Mouse (Mus musculus) kidney, embryonic 14.5 days (tissue): ENCODE data around the gene Hcn2. TPM values are rescaled to one million over a fixed set of nuclear protein-coding genes. Genes with fewer than 3 reads are reported as not detected.

Experiments used
- ATAC-seq: fragments of 200-750 bp; cut with Nextera tagmentation; 2 replicates; pipeline ENCODE4 v1.8.0; 2017; ENCODE audit warnings: moderate number of reproducible peaks, mild to moderate bottlenecking, moderate TSS enrichment, moderate library complexity; ENCODE audit not compliant: low FRiP score, low TSS enrichment
- H3K27ac ChIP-seq: fragments of 300-500 bp; sonication (generic); 2 replicates; pipeline ENCODE4 v1.5.1; 2014; ENCODE audit warnings: low read depth, mild to moderate bottlenecking, low read length, moderate library complexity, mixed read lengths
- H3K27me3 ChIP-seq: fragments of 300-500 bp; sonication (generic); 2 replicates; pipeline ENCODE4 v1.6.1; 2014; ENCODE audit warnings: mild to moderate bottlenecking, low read length; ENCODE audit not compliant: control insufficient read depth, insufficient read depth
- H3K36me3 ChIP-seq: fragments of 300-500 bp; sonication (generic); 2 replicates; pipeline ENCODE4 v1.6.1; 2014; ENCODE audit warnings: low read length, mixed read lengths; ENCODE audit not compliant: control insufficient read depth, insufficient read depth
- H3K4me1 ChIP-seq: fragments of 300-500 bp; sonication (generic); 2 replicates; pipeline ENCODE4 v1.6.1; 2014; ENCODE audit warnings: low read length, mixed read lengths; ENCODE audit not compliant: control insufficient read depth, insufficient read depth
- H3K4me2 ChIP-seq: fragments of 300-500 bp; sonication (generic); replicated peaks from 2 replicates; pipeline ENCODE4 v1.6.1; 2014; ENCODE audit warnings: low read depth, mild to moderate bottlenecking, low read length
- H3K4me3 ChIP-seq: fragments of 300-500 bp; sonication (generic); 2 replicates; pipeline ENCODE4 v1.5.1; 2014; ENCODE audit warnings: mild to moderate bottlenecking, low read length
- H3K9ac ChIP-seq: fragments of 300-500 bp; sonication (generic); 2 replicates; pipeline ENCODE4 v1.6.1; 2014; ENCODE audit warnings: low read depth, mild to moderate bottlenecking, low read length, moderate library complexity
- H3K9me3 ChIP-seq: fragments of 300-500 bp; sonication (generic); 2 replicates; pipeline ENCODE4 v1.6.1; 2016; ENCODE audit warnings: low read length; ENCODE audit not compliant: control insufficient read depth
- WGBS: fragments of 180-500 bp; shearing (Covaris S2); extraction: QIAGEN DNeasy Blood & Tissue Kit; methylation state at CpG from one replicate; pipeline ENCODE4 v1.1.7; 2014; 5-methylcytosine and 5-hydroxymethylcytosine counted together
- polyA plus RNA-seq: library from polyadenylated mRNA; unstranded; fragments of >200 nt; fragmentation: Nextera tagmentation; extraction: Ambion mirVana; gene quantifications from 2 replicates; pipeline ENCODE4 v1.2.1, GENCODE M21; 2014

Hcn2 gene
- polyA plus RNA-seq, 1 experiment from 2014 or later = 0.11 TPM

GRCm38 (mm10) chr10:79779193-79779592, 62.8 kb downstream of the Hcn2 start:
- no peak overlapping the region for H3K4me2 ChIP-seq

GRCm38 (mm10) chr10:79779784-79780663, 63.6 kb downstream of the Hcn2 start:
- ATAC-seq = peak; percentile 89
- Histone ChIP-seq H3K4me1 (peaks cover 21% of the 10 kb centered on the region), H3K4me3 (peak overlapping the region; percentile 43), H3K9me3 (no peaks in the 10 kb centered on the region), H3K4me2 (peak overlapping the region; percentile 77), H3K27ac (no peak overlapping the region), H3K9ac (no peak overlapping the region; the same call in 1 of the 2 replicates), H3K36me3 (no peaks in the 10 kb centered on the region), H3K27me3 (peaks cover 10% of the 10 kb centered on the region; the same call in 1 of the 2 replicates)
- 3% methylated on average over 55 of the region's 55 CpGs for WGBS

More at GRCm38 (mm10) chr10:79779193-79779592, 62.8 kb downstream of the Hcn2 start:
- Histone ChIP-seq H3K9ac (no peak overlapping the region), H3K9me3 (no peaks in the 10 kb centered on the region), H3K4me1 (peaks cover 21% of the 10 kb centered on the region), H3K36me3 (no peaks in the 10 kb centered on the region), H3K27me3 (peaks cover 8% of the 10 kb centered on the region; the same call in 1 of the 2 replicates), H3K27ac (no peak overlapping the region), H3K4me3 (no peak overlapping the region)
- 36% methylated on average over 2 of the region's 2 CpGs for WGBS
- no peak for ATAC-seq

- Histone ChIP-seq H3K4me1 (peaks cover 21% of the 10 kb centered on the region), H3K9me3 (no peaks in the 10 kb centered on the region), H3K36me3 (no peaks in the 10 kb centered on the region), H3K4me2 (peak overlapping the region; percentile 77), H3K4me3 (peak overlapping the region; percentile 43), H3K27ac (no peak overlapping the region), H3K9ac (no peak overlapping the region), H3K27me3 (peaks cover 10% of the 10 kb centered on the region; the same call in 1 of the 2 replicates)
- WGBS = 2% methylated on average over 12 of the region's 13 CpGs
- ATAC-seq = no peak
These were observed 64.2 kb downstream of the Hcn2 start for GRCm38 (mm10) chr10:79780664-79781015.

GRCm38 (mm10) chr10:79781139-79781538, 64.7 kb downstream of the Hcn2 start:
- ATAC-seq = no peak
- H3K27ac ChIP-seq = no peak overlapping the region
- H3K27me3 ChIP-seq = peaks cover 10% of the 10 kb centered on the region; the same call in 1 of the 2 replicates
- H3K36me3 ChIP-seq = no peaks in the 10 kb centered on the region
- peaks cover 21% of the 10 kb centered on the region for H3K4me1 ChIP-seq
- H3K9me3 ChIP-seq = no peaks in the 10 kb centered on the region
- H3K9ac ChIP-seq = no peak overlapping the region
- peak overlapping the region; percentile 77 for H3K4me2 ChIP-seq
- peak overlapping the region; percentile 43; the same call in 1 of the 2 replicates for H3K4me3 ChIP-seq
- WGBS = 31% methylated on average over 21 of the region's 21 CpGs

- 58% methylated on average over 5 of the region's 5 CpGs for whole genome bisulfite sequencing
These were observed 65.5 kb downstream of the Hcn2 start for GRCm38 (mm10) chr10:79781956-79782355.

GRCm38 (mm10) chr10:79783050-79783449, 66.6 kb downstream of the Hcn2 start:
- Histone ChIP-seq H3K9me3 (no peaks in the 10 kb centered on the region), H3K4me2 (no peak overlapping the region), H3K4me1 (peaks cover 13% of the 10 kb centered on the region), H3K4me3 (no peak overlapping the region), H3K9ac (no peak overlapping the region), H3K27ac (no peak overlapping the region), H3K36me3 (no peaks in the 10 kb centered on the region), H3K27me3 (peaks cover 10% of the 10 kb centered on the region; the same call in 1 of the 2 replicates)
- ATAC-seq = no peak
- 58% methylated on average over 7 of the region's 7 CpGs for WGBS

More at GRCm38 (mm10) chr10:79781956-79782355, 65.5 kb downstream of the Hcn2 start:
- no peaks in the 10 kb centered on the region for H3K36me3 ChIP-seq
- H3K4me2 ChIP-seq = no peak overlapping the region
- peaks cover 21% of the 10 kb centered on the region for H3K4me1 ChIP-seq
- no peak for ATAC-seq
- H3K27ac ChIP-seq = no peak overlapping the region
- H3K9ac ChIP-seq = no peak overlapping the region
- H3K4me3 ChIP-seq = no peak overlapping the region
- no peaks in the 10 kb centered on the region for H3K9me3 ChIP-seq
- peaks cover 10% of the 10 kb centered on the region; the same call in 1 of the 2 replicates for H3K27me3 ChIP-seq

- H3K9me3 ChIP-seq = no peaks in the 10 kb centered on the region
- WGBS = 41% methylated on average over 27 of the region's 27 CpGs
- H3K4me2 ChIP-seq = no peak overlapping the region
- H3K4me1 ChIP-seq = peaks cover 10% of the 10 kb centered on the region; the same call in 1 of the 2 replicates
- no peak for ATAC-seq
- no peak overlapping the region for H3K9ac ChIP-seq
- no peak overlapping the region for H3K27ac ChIP-seq
- H3K27me3 ChIP-seq = peaks cover 10% of the 10 kb centered on the region; the same call in 1 of the 2 replicates
- no peak overlapping the region for H3K4me3 ChIP-seq
- no peaks in the 10 kb centered on the region for H3K36me3 ChIP-seq
These were observed 67.7 kb downstream of the Hcn2 start for GRCm38 (mm10) chr10:79783920-79784800.
